Mouse (Mus musculus): ENCODE results near the gene Gns.

The Gns gene

GRCm38 (mm10) chr10:121365781-121366272, 937 bp downstream of the Gns start:
- DNase-seq (ENCODE audit: low spot score in 2 of 2) = no peak

- DNase-seq (ENCODE audit: low spot score in 2 of 2) = no peak
Measured at GRCm38 (mm10) chr10:121367271-121367670, 2.4 kb downstream of the Gns start.

- DNase-seq (ENCODE audit: low spot score in 2 of 2) = no peak
Measured at GRCm38 (mm10) chr10:121367780-121368179, 2.9 kb downstream of the Gns start.

- DNase-seq (ENCODE audit: low spot score in 2 of 2) = no peak
Measured at GRCm38 (mm10) chr10:121368783-121369465, 4.0 kb downstream of the Gns start.

GRCm38 (mm10) chr10:121370777-121371176, 5.9 kb downstream of the Gns start:
- DNase-seq (ENCODE audit: low spot score in 2 of 2) = no peak

- DNase-seq (ENCODE audit: low spot score in 2 of 2) = no peak
Measured at GRCm38 (mm10) chr10:121374013-121374412, 9.1 kb downstream of the Gns start.

- DNase-seq (ENCODE audit: low spot score in 2 of 2) = no peak
Measured at GRCm38 (mm10) chr10:121374693-121375620, 10.1 kb downstream of the Gns start.

GRCm38 (mm10) chr10:121375649-121376493, 11.0 kb downstream of the Gns start:
- no peak for DNase-seq (ENCODE audit: low spot score in 2 of 2)

- DNase-seq (ENCODE audit: low spot score in 2 of 2) = no peak
Measured at GRCm38 (mm10) chr10:121376530-121377271, 11.8 kb downstream of the Gns start.

- no peak for DNase-seq (ENCODE audit: low spot score in 2 of 2)
Measured at GRCm38 (mm10) chr10:121379387-121379786, 14.5 kb downstream of the Gns start.

GRCm38 (mm10) chr10:121381280-121381679, 16.4 kb downstream of the Gns start:
- DNase-seq (ENCODE audit: low spot score in 2 of 2) = no peak

GRCm38 (mm10) chr10:121384710-121385109, 19.8 kb downstream of the Gns start:
- DNase-seq (ENCODE audit: low spot score in 2 of 2) = no peak

- no peak for DNase-seq (ENCODE audit: low spot score in 2 of 2)
Measured at GRCm38 (mm10) chr10:121385695-121386094, 20.8 kb downstream of the Gns start.

GRCm38 (mm10) chr10:121386347-121386746, 21.5 kb downstream of the Gns start:
- DNase-seq (ENCODE audit: low spot score in 2 of 2) = no peak

- DNase-seq (ENCODE audit: low spot score in 2 of 2) = no peak
Measured at GRCm38 (mm10) chr10:121390602-121391001, 25.7 kb downstream of the Gns start.

GRCm38 (mm10) chr10:121391901-121392300, 27.0 kb downstream of the Gns start:
- no peak for DNase-seq (ENCODE audit: low spot score in 2 of 2)

- DNase-seq (ENCODE audit: low spot score in 2 of 2) = no peak
Measured at GRCm38 (mm10) chr10:121394270-121394669, 29.4 kb downstream of the Gns start.

- no peak for DNase-seq (ENCODE audit: low spot score in 2 of 2)
Measured at GRCm38 (mm10) chr10:121394789-121395325, 30.0 kb downstream of the Gns start.

- no peak for DNase-seq (ENCODE audit: low spot score in 2 of 2)
Measured at GRCm38 (mm10) chr10:121395542-121396176, 30.8 kb downstream of the Gns start.

- DNase-seq (ENCODE audit: low spot score in 2 of 2) = no peak
Measured at GRCm38 (mm10) chr10:121398599-121398998, 33.7 kb downstream of the Gns start.

Data from right cerebral cortex, postnatal 10 days (tissue).